Mouse (Mus musculus) monocyte, adult 2 months (primary cell): Measurements from ENCODE around the gene Cd37.
A peak's percentile ranks its signal among the peaks of the same experiment; 100 is the strongest.

Source experiments
- DNase-seq, 2 experiments: peaks; one replicate each; pipeline ENCODE4 v3.0.0; 2022; ENCODE audit warnings: low spot score in 2 of 2, low read depth in 1 of 2

Cd37 gene

DNA sequence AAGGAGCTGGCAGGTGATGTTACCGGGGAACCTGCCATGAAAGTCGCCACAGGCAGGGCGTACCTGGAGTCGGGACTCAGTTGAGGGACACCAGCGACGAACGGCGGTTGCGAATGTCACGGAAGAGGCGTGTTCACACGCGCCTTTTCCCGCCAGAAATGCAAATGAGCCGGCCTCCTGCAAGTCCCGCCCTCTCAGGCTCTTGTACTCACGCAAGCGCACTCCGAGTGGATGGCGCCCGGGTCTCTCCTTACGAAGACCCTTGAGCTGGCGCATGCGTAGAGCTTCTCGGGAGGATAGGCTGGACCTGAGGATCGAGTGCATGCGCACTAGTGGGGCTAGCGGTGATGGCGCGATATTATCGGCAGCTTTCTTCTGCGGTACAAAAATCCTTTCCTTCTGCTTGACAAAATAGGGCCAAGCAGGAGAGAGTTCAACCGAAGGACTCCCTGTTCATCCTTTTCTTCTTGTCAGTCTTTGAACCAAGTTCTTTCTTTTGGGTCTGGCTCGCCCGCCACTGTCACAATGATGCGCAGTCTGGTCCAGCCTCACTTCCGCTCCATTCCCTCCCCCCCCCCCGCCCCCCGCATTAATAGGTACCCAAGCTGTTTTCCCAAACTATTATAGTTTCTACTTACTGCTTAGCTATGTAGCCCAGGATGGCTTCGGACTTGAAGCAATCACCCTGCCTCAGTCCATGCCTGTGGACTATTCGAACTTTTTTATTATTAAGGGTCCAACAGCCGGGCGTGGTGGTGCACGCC is 34.4 kb downstream of the Cd37 start, which contains the start of gene Ccdc155:
Gene Ccdc155, minus strand, starts transcription at position 513 of the 764 bp plus-strand sequence.
- DNase-seq: peak; percentile 44 to 50

DNA sequence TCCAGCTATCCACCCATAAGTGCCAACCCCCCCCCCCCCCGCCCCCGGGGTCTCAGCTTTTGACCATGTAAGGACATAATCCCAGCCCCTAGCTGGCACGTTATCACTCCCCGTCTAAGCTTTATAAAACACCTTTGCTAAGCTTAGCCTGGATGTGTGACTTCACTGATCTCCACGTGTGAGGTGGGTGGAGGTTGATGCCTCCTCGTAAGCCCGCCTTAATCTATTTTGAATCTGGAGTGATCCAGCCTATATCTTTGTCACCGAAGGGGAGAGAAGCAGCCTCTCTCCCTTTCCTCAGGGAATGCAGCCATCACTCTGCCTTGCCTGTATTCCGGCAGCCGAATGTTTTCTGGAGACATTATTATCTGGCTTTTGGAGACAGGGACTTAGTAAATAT is 36.3 kb downstream of the Cd37 start:
- no peak for DNase-seq

DNA sequence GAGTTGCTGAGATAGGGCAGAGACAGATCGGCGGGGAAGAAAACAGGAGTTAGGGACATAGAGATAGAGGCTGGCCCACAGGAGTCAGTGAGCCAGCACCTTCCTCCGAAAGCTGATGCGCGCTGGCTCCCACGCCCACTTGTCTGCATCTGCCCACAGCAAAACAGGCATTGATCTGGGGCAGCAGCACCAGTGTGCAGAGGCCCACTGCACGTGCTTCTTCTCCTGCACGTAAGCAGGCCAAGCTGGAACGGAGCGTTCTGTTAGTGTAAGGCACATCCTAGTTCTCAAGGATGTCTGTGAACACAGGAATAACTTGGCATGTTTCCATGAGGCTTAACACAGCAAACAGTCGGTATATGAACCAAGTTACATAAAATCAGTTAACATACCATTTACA is 40.0 kb downstream of the Cd37 start:
- no peak for DNase-seq

DNA sequence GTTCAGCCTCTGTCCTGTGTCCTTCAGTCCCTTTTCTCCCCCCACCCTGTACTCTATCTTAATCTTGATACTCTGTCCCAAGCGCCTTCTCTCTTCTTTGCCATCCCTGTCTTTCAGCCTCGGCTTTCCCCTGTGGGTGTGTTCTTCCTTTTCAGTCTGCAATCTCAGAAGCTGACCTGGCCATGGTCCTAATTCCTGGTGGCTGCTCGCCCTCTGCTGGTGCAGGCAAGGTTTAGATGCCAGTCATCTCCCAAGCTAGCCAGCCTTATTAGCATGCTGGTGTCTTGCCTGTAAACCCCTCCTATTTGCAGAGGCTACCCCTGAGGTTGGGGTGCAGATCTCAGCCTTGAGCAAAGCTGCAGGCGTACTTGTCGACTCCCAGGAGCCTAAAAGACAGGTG is 40.5 kb downstream of the Cd37 start:
- peak in 1 of 2 experiments; percentile 47 for DNase-seq

DNA sequence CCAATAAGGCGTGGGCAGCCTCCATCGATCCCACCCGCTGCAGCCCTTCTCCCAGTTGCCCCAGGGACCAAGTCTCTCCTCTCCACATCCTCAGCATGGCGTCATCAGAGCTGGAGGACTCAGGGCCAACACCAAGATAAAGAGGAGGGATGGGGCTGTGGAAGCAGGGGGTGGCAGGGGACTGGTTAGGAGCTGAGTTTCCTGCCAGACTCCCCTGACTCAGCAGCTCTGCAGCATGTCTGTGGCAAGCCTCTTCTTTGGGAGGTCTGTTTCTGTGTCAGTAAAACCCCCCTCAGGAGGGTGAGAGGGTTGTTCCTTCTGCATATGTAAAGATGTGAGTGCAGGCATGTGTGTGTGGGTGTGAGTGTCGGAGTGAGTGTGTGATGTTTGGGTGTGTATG is 41.9 kb downstream of the Cd37 start:
- DNase-seq: no peak

DNA sequence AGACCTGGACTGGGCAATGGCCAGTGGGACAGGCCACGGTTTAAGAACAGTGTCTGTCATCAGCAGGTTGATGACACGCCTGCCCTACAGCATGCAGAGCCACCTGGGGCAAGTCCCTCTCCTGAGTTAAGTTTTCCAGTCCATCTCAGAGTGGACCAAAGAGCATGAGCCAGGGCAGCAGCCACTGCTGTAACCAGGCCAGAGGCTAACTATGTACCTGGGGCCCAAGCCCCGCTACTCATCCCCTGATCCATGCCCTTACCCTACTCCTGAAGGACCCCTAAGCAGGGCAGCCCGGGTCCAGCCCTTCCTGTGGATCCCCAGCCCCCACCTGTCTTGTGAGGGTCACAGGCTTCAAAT is 42.8 kb downstream of the Cd37 start:
- no peak for DNase-seq

DNA sequence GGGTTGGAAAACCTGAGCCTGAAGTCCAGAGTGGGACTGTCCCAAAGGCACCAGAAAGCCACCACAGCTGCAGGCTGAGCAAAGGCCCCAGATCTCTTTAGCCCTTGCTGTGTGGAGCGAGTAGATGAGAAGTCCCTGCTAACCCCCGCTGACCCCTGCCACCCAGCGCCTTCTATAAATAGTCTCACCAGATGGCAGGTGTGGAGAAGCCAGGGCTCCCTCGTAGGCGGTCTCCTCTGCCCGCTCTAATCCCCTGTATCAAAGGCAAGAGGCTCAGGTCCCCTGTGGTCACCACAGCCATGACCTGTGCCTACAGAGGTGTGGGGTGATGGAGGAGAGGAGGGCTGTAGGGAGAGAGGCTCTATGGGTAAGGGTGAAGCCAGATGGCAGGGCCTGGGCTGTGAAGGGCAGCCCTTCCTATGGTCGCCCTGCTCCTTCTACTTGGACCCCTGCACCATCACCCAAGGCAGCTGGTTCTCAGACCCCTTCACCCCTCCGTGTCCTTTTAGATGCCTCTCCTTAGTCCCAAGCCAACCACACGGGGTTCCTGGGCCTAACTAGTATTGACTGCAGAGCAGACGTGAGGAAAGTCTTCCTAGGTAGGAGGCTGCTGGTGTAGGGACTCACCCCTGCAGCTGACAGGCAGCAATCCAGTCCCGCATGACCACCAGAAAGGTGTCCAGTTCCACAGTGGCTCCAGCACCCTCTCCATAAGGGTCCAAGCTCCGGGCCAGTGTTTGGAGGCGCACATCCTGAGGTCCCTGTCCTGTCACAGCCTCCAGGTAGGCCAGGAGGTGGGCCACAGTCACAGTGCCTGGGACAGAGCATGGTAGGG is 43.4 kb downstream of the Cd37 start:
- no peak for DNase-seq

DNA sequence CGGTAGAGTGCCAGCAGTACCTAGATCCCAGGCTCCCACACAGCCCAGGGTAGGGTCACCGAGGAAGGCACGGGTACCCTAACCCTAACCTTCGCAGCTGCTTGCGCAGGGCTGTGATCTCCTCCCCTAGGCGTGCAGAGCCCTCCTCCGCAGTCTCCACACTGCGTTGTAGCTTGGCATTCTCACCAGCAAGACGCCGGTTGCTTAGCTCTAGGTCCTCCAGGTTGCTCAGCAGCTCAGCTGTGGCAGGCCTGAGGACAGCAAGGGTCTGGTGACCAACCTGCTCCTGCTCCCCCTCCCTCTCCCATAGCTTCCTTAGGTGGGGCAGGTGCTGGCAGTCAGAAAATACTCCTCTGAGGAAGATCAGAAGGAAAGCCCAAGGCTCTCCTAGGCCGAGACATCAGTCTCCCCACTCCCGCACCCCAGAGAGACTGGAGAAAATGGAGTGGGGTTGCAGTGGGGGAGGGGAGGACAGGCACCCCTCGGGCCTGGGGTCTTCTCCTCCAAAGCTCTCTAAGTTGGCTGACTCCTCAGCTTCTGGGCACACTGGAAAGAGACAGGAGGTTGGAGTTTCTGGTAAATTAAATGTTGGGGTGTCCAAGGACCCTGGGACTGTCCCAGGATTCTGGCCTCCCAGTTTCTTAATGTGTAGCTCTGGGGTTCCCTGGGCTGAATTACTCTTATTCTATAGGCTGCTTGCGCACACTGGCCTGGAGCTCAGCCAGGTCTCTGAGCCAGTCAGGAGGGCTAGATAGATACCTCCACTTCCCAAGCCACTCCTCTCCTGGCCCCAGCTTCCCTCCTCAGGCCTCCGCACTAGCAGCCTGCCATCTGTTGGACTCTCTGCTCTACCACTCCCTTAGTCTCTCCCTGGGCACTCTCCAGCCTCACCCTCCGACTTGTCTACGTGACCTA is 44.8 kb downstream of the Cd37 start:
- DNase-seq: no peak

DNA sequence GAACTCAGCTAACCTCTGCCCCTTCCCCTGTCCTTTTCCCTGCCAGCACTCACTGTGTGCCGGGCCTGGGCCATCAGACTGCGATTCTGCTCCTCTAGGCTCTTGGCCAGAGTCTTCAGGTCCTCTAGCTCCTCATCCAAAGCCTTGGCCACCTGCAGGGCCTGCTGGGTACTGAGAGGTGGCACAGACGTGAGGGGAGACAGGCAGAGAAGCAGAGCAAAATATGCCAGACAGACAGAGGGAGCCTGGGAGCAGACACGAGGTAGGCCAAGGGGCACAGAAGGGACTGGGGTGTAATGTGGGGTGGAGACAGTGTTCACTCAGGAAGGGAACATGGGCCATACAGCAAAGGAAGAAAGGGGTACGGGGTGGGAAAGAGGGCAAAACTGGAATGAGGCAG is 45.5 kb downstream of the Cd37 start:
- no peak for DNase-seq

DNA sequence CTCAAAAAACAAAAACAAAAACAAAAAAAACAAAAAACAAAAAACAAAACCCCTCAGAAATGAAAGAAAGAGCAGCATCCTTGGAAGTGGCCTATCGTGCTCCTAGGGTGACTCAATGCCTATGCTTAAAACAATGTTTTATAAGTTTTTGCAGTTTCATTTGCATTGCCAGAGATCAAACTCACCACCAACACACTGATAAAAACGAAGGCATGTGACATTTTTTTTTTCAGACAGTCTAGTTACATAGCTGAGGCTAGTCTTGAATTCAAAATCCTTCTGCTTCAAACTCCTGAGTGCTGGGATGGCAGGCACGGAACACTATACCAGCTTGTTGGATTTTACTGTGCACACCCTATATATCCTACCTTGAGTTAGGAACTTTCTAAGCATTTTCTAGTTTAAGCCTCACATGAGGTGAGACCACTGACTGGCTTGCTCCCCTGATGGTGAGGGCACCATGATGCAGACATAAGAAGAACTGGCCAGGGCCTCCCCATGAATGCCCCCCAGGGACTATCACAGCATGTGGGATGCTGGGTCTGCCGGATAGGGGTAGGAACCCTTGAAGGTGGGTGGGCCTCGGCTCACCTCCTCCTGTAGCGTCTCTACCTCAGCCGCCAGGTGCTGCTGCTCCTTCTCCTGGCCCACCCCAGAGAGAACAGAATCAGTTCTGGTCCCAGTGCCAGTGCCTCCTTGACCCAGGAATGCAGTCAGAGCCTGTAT is 46.2 kb downstream of the Cd37 start:
- DNase-seq: no peak

DNA sequence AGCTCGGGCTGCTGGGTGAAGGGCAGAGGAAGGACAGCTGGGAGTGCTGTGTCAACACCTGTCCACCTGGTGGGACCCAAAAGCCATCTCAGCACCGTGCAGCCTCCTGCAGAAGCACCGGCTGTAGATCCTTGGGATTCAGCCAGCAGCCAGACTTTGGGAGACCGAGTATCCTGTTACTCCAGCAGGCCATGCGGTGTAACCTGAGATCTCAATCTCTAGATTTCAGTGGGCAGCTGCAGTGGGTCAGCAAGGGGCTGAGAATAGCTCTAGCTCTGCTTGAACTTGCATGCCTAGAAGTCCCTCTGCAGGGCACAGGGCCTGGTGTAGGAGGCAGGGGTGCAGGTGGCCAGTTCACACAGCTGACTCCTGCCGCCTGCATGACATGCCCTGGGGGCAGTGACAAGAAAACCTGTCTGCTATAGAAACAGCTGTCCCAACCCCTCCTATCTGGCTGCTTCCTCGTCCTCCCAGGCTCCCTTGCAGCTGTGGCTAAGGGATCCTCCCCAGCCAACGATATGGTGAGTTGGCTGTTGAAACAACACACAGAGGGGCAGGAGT is 47.0 kb downstream of the Cd37 start:
- no peak for DNase-seq

DNA sequence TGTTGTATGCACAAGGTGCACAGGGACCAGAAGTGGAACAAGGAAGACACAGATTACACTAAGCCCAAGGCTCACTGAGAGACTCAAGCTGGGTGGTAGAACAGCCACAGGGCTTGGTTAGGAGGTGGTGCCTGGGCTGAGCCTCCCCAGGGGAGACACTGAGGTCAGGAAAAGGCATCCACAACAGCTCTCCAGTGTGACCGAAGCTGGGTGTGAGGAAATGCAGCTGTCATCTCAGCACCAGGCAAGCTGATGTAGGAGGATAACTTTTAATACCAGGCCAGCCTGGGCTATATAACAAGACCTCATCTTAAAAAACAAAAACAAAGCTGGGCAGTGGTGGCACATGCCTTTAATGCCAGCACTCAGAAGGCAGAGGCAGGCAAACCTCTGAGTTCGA is 47.8 kb downstream of the Cd37 start:
- DNase-seq: no peak

DNA sequence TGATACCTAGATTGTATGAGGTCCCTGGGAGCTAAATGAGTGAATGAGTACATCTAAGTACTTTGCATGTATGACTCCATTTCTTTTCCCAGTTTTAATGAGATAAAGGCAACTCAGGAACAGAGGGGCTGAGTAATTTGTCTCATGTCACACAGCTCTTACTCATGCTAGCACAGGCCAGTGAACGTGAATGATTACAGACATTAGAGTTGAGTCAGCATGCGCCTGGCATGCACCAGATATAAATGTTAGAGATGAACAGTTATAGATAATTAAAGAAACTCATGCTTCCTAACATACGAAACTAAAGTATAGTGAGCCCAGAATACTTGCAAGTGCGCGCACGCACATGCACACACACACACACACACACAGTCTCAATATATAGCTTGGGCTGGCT is 48.7 kb downstream of the Cd37 start:
- DNase-seq: no peak

DNA sequence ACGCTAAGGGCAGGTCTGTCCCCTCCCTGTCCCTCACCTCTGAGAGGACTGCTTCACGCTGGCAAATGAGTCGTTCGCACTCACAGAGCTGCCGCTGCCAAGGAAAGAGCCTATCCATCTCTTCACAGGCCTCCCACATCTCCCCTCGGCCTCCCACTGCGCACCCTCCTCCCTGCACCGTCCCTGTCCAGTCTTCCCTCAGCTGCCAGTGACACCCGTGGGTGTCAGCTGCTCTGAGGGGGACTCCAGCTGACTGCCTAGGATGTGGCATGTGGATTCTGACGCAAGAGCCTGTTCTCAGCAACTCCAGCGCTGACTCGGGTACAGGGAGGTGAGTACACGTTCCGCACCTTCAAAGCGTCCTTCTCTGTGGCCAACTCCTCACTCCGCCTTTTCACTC is 49.3 kb downstream of the Cd37 start:
- no peak for DNase-seq

DNA sequence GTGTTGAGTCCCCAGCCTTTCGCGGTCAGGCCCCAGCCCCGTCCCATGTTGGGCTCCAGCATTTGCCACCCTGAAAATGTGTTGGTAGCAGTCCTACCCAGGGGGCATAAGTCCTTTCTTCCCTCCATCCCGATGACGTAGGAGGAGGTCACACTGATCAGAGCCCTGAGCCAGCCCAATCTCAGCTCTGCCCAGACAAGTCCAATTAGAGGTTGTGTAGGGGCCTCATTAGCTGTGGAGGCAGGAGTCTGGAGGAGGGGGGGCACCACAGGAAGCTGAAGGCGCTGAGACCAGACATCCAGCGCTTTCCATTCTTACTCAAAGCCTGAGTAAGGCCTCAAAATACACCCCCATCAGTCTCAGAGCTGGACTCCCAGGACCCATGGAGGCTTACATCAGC is 53.0 kb downstream of the Cd37 start:
- no peak for DNase-seq

DNA sequence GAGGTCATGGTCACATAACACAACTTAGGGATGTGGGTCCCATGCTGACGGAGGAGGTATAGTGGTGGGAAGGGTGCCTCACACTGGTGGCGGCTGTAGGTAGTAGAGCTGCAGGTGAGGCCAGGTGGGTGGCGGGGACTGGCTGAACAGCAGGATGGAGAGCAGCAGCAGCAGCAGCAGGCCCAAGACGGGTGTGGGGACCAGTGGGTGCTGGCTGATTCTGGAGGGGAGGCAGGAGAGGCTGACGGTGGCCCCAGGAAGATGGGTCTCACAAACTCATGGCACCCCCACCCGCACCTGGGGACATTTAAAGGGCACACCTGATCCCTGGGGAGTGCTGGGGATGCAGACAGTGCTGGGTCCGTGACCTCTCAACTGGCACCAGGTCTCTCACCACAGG is 55.2 kb downstream of the Cd37 start:
- DNase-seq: no peak
